Mouse (Mus musculus): ENCODE data around the gene Ddx23. TPM values are rescaled to one million over a fixed set of nuclear protein-coding genes. Genes with fewer than 3 reads are reported as not detected.

The Ddx23 gene
- total RNA-seq, 2 experiments from 2014 or later, result 43.5 to 52.8 TPM

DNA sequence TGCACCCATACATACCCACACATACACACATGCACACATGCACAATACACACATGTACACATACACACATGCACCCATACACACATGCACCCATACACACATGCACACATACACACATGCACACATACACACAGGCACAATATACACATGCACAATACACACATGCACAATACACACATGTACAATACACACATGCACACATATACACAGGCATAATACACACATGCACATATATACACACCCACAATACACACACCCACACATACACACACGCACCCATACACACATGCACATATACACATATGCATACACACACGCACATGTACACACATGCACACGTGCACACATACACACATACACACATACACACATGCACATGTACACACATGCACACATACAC lies 50.5 kb downstream of the Ddx23 start:
- intact Hi-C loops (cut with DNase I), result no loop called here
- no peak for DNase-seq (ENCODE audit: low spot score)

GRCm38 (mm10) chr15:98610131-98610633 lies 52.5 kb downstream of the Ddx23 start:
- no peak for DNase-seq (ENCODE audit: low spot score)

GRCm38 (mm10) chr15:98609331-98610130 lies 53.2 kb downstream of the Ddx23 start, which contains the start of gene Adcy6:
TSS of gene Adcy6 (minus strand) at chr15:98610076.
- DNase-seq (ENCODE audit: low spot score), result peak; percentile 74
- intact Hi-C loops (cut with DNase I), result no loop called here

More at GRCm38 (mm10) chr15:98610131-98610633, 52.5 kb downstream of the Ddx23 start:
- intact Hi-C loops (cut with DNase I), result no loop called here

DNA sequence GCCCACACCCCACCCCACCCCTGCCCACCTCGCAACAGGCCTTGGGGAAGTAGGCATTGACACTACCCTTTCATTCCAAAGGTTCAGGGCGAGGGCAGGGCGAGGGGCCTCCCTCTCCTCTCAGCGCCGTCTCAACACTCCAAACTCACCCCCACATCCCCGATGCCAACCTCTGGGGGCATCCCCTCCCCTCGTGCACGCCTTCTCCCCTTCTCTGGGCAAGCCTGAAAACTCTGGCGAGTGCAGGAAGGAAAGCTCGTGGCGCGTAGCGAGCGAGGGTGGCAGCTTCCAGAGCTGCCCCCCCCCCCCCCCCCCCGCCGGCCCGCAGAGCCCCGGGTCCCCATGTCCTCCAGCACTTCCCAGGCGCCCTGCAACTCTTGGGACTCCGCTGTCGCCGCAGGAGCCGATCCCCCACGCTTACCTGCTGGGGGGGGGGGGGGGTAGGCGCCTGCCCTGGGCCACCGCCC lies 53.9 kb downstream of the Ddx23 start:
- DNase-seq (ENCODE audit: low spot score), result no peak
- intact Hi-C loops (cut with DNase I), result no loop called here

DNA sequence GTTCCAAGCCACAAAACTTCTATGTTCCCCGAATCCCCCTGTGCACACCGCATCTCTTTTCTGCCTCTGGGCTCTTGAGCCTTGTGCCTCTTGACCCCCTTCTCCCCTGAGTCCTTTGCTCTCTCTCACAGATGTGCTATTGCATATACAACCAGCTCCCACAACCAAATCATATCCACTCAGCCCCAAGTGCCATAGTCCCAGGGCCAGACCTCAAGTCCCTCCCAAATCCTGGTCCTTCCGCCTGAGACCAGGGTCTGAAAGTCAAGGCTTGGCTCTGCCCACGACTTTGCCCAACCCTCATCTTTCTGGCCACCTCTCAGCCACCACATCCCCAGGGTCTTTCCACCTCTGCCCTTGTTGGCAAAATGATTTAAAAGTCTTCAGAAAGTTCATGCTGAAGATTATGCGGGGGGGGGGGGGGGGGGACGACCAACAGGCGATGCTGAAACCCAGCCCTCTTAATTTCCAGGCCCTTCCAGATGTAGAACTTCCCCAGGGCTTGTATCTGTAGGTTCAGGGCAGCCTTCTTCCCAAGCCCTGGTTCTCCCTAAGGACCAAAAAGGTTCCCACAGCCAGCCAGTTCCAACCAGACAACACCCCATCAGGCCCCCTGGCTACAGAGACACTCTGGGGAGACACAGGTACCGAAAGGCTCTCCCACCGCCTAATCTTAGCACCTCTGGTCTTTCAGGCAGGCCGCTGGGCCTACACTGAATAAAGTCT lies 54.5 kb downstream of the Ddx23 start:
- DNase-seq (ENCODE audit: low spot score), result no peak
- intact Hi-C loops (cut with DNase I), result no loop called here

DNA sequence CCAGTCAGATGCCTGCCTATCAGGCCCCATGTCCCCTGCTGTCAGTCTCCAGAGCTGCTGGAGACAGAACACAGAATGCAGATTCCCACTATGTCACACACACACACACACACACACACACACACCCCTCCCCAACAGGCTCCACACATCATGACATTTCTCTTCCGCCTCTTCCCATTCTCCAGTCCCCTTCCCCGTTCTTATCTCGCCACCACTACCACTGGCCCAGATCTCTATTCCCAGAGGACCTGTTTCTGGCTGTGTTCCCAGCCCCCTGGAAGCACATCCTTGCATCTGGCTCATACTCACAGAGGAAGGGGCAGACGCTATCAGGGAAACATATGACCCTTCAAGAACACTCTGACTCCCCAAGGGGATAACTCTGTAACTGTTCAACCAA lies 55.1 kb downstream of the Ddx23 start:
- intact Hi-C loops (cut with DNase I), result no loop called here
- DNase-seq (ENCODE audit: low spot score), result peak; percentile 77

GRCm38 (mm10) chr15:98606739-98607138 lies 56.0 kb downstream of the Ddx23 start:
- no peak for DNase-seq (ENCODE audit: low spot score)
- intact Hi-C loops (cut with DNase I), result no loop called here

GRCm38 (mm10) chr15:98606051-98606536 lies 56.6 kb downstream of the Ddx23 start:
- no peak for DNase-seq (ENCODE audit: low spot score)
- intact Hi-C loops (cut with DNase I), result no loop called here

DNA sequence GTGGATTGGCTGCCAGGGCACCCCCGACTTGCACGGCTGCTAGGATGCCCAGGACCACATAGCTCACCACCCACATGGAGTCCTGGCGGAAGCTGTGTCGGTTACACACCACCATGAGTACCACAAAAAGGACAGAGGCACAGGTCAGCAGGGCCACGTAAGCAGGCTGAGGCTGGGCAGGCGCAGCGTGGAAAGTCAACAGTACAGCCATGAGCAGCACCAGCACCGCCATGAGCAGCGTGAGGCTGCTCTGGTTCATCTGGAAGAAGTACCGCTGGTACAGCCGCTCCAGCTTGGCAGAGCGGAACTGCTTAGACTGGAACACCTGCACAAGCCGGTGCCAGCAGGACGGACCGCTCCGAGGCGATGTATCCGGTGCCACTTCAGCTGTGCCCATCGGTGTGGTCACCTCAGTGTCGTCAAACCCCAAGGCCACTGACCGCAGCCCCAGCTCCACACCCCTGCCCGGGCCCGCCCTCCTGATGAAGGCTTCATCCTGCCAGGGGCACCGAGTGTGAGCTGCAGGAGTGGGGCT lies 58.6 kb downstream of the Ddx23 start:
- DNase-seq (ENCODE audit: low spot score), result no peak
- intact Hi-C loops (cut with DNase I), result no loop called here

DNA sequence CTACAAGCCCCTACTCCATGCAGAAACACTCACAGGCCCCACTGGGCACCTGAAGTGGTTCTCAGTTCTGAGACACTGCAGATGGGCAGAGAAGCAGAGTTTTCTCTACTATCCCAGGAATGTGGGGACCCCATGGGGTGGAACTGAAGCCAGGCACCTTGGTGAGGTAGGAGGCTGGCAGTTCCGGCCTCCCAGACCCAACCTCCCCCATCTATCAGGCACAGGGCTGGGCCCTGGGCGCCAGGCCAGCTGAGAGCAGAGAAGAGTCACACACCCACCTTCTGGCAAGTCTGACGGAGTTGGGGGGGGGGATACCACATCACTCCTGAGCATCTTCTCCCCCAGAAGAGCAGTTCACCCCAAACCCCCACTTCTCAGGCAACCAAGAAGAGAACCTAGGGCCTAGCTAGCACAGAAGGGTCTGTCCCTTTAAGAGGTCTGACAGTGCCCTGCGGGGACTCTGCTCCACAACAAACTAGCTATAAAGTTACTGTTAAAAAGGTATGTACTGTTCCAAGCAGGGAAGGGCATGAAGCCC lies 59.7 kb downstream of the Ddx23 start:
- DNase-seq (ENCODE audit: low spot score), result no peak
- intact Hi-C loops (cut with DNase I), result no loop called here

GRCm38 (mm10) chr15:98602191-98602881 lies 60.4 kb downstream of the Ddx23 start:
- intact Hi-C loops (cut with DNase I), result no loop called here
- peak; percentile 66 for DNase-seq (ENCODE audit: low spot score)

GRCm38 (mm10) chr15:98601832-98602190 lies 60.9 kb downstream of the Ddx23 start:
- intact Hi-C loops (cut with DNase I), result loop anchor here (2.0 kb wide), 1 partner anchor 15 kb away; no protein-coding TSS in a partner anchor

DNA sequence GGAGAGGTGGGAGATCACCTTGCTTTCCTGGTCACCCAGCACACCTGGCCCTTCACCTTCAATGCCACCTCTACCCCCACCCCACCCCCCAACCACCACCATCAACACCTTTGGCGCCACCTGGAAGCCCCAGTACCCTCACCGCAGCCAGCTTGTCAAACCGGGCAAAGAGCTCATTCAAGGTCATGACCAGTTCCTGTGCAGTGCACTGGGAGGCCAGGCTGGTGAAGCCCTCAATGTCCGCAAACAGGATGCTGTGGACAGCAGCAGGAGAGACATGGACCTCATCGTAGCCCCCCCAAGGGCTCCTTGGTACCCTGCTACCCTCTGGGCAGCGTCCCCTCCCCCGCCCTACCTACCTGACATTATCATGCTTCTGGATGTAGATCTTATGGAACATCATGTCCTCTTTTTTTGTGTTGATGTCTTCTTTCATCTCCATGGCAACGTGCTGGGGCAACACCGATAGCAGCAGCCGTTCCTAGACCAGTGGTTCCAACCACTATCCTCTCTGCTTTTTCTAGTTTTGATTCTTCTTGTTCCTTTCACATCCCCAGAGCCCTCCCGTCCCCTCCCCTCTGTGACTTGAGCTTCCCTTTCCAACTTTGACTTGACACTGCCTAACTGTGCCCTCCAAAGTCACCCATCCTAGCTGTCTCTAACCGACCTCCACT lies 62.5 kb downstream of the Ddx23 start:
- intact Hi-C loops (cut with DNase I), result loop anchor here (2.0 kb wide), 1 partner anchor 13 kb away; no protein-coding TSS in a partner anchor

More at GRCm38 (mm10) chr15:98601832-98602190, 60.9 kb downstream of the Ddx23 start:
- no peak for DNase-seq (ENCODE audit: low spot score)

GRCm38 (mm10) chr15:98596609-98597008 lies 66.1 kb downstream of the Ddx23 start:
- intact Hi-C loops (cut with DNase I), result no loop called here
- no peak for DNase-seq (ENCODE audit: low spot score)

More for the DNA sequence above, 62.5 kb downstream of the Ddx23 start:
- no peak for DNase-seq (ENCODE audit: low spot score)

Other genes starting within 250 kb of the Ddx23 start
- not detected for gene Olfr282, start 231.7 kb downstream of the Ddx23 start, total RNA-seq (2021)
- not detected for gene Olfr281, start 210.3 kb downstream of the Ddx23 start, total RNA-seq (2021)
- not detected for gene OR5BS1P, start 193.0 kb downstream of the Ddx23 start, total RNA-seq (2021)
- not detected for gene Lalba, start 180.2 kb downstream of the Ddx23 start, total RNA-seq (2021)
- not detected for gene Olfr279, start 170.5 kb downstream of the Ddx23 start, total RNA-seq (2021)
- 10 to 100 TPM; 74.0 to 75.6 TPM for gene Kansl2, start 128.6 kb downstream of the Ddx23 start, total RNA-seq (2021)
- 10 to 100 TPM; 31.0 to 31.9 TPM for gene Ccnt1, start 92.0 kb downstream of the Ddx23 start, total RNA-seq (2021)
- gene 4930415O20Rik, start 91.9 kb downstream of the Ddx23 start, total RNA-seq (2021), result 1 to 10 TPM in 1 of 2 experiments, under 1 TPM in 1; 0.68 to 1.0 TPM
- gene Adcy6, start 52.8 kb downstream of the Ddx23 start, total RNA-seq (2021), result 100 to 1,000 TPM; 188 to 238 TPM
- gene Cacnb3, start 32.1 kb downstream of the Ddx23 start, total RNA-seq (2021), result 1 to 10 TPM; 4.1 TPM
- 1 to 10 TPM; 1.3 to 1.5 TPM for gene Rnd1, start 14.6 kb upstream of the Ddx23 start, total RNA-seq (2021)
- under 1 TPM in 1 of 2 experiments, not detected in 1; 0.18 TPM for gene Ccdc65, start 45.3 kb upstream of the Ddx23 start, total RNA-seq (2021)
- 1 to 10 TPM; 4.7 to 7.2 TPM for gene Fkbp11, start 65.3 kb upstream of the Ddx23 start, total RNA-seq (2021)
- gene Arf3, start 100.3 kb upstream of the Ddx23 start, total RNA-seq (2021), result 10 to 100 TPM; 18.5 to 20.8 TPM
- under 1 TPM; 0.34 to 0.57 TPM for gene Wnt10b, start 115.3 kb upstream of the Ddx23 start, total RNA-seq (2021)
- not detected for gene Wnt1, start 127.0 kb upstream of the Ddx23 start, total RNA-seq (2021)
- under 1 TPM; 0.21 to 0.59 TPM for gene Ddn, start 146.6 kb upstream of the Ddx23 start, total RNA-seq (2021)
- gene Prkag1, start 168.6 kb upstream of the Ddx23 start, total RNA-seq (2021), result 100 to 1,000 TPM in 1 of 2 experiments, 10 to 100 TPM in 1; 90.5 to 103 TPM
- gene Kmt2d, start 208.3 kb upstream of the Ddx23 start, total RNA-seq (2021), result 10 to 100 TPM; 52.1 to 57.7 TPM
- gene Rhebl1, start 231.6 kb upstream of the Ddx23 start, total RNA-seq (2021), result 1 to 10 TPM; 2.0 to 2.8 TPM
- 1 to 10 TPM; 1.8 TPM for gene Dhh, start 235.6 kb upstream of the Ddx23 start, total RNA-seq (2021)